Mouse (Mus musculus) MEL (cell line): Measurements from ENCODE around the gene Cst7.

Experiments used
- CTCF ChIP-seq, 3 experiments: IDR thresholded peaks in 2 of 3; conservative IDR thresholded peaks in 1 of 3; 2 replicates each; pipeline ENCODE4 v1.5.1; 2011 to 2012; ENCODE audit warnings: low read length in 3 of 3, low read depth in 2 of 3, mild to moderate bottlenecking in 2 of 3, improper control_type of control experiment in 1 of 3, inconsistent platforms in 1 of 3, mixed read lengths in 1 of 3, moderate library complexity in 1 of 3; ENCODE audit not compliant: control insufficient read depth in 1 of 3, insufficient read depth in 1 of 3, poor library complexity in 1 of 3, severe bottlenecking in 1 of 3
- GATA1 ChIP-seq: IDR thresholded peaks from 2 replicates; pipeline ENCODE4 v1.6.1; 2011; ENCODE audit warnings: low read depth, low read length, improper control_type of control experiment
- POLR2A ChIP-seq, 2 experiments: IDR thresholded peaks; 2 replicates each; pipeline ENCODE4 v1.6.1; 2011 to 2012; ENCODE audit warnings: low read length in 2 of 2, mild to moderate bottlenecking in 2 of 2, control low read depth in 1 of 2, improper control_type of control experiment in 1 of 2, low read depth in 1 of 2, moderate library complexity in 1 of 2; ENCODE audit not compliant: control insufficient read depth in 1 of 2, insufficient read depth in 1 of 2, poor library complexity in 1 of 2

- no peak for TF ChIP-seq GATA1
- no peak for TF ChIP-seq POLR2A (IDR thresholded peaks at IDR 0.05; ENCODE audit: control insufficient read depth in 1 of 2, insufficient read depth in 1 of 2, low read depth in 1 of 2, low read length in 2 of 2, poor library complexity in 1 of 2)
- peak; percentile 49 to 97 (median 66) for TF ChIP-seq CTCF (IDR thresholded peaks at IDR 0.05 in 2 of 3, conservative IDR thresholded peaks at IDR 0.05 in 1 of 3; ENCODE audit: control insufficient read depth in 1 of 3, insufficient read depth in 1 of 3, low read depth in 2 of 3, low read length in 3 of 3, poor library complexity in 1 of 3, severe bottlenecking in 1 of 3)
Observed at GRCm38 (mm10) chr2:150558568-150558967, 11.6 kb upstream of the Cst7 start.
